Mouse (Mus musculus): ENCODE measurements around the gene Kif22.
"Not testable (repeated sequence)": the region's sequence is repeated elsewhere in the genome, so short reads cannot be mapped to it uniquely, and the experiment has no call there.

Kif22 gene

GRCm38 (mm10) chr7:127041851-127042672 is at the start of gene Kif22:
Gene Kif22, minus strand, starts transcription at chr7:127042471.
- DNase-seq = peak; percentile 90 to 92

- no peak for DNase-seq
Observed at GRCm38 (mm10) chr7:127091114-127091896, 49.0 kb upstream of the Kif22 start, which contains the start of gene AI467606. Gene AI467606, plus strand, starts transcription at chr7:127091359.

- DNase-seq = no peak
Observed at GRCm38 (mm10) chr7:127090154-127091113, 48.2 kb upstream of the Kif22 start.

GRCm38 (mm10) chr7:127088901-127089845 is 46.9 kb upstream of the Kif22 start:
- DNase-seq = no peak

- DNase-seq = no peak
Observed at GRCm38 (mm10) chr7:127088083-127088482, 45.8 kb upstream of the Kif22 start.

- not testable (repeated sequence) for DNase-seq
Observed at GRCm38 (mm10) chr7:127087278-127088010, 45.2 kb upstream of the Kif22 start, which contains the start of gene Zg16. Gene Zg16, minus strand, starts transcription at chr7:127087328.

- DNase-seq = not testable (repeated sequence)
Observed at GRCm38 (mm10) chr7:127085751-127086150, 43.5 kb upstream of the Kif22 start.

GRCm38 (mm10) chr7:127084794-127085193 is 42.5 kb upstream of the Kif22 start:
- no peak for DNase-seq

- no peak for DNase-seq
Observed at GRCm38 (mm10) chr7:127083689-127084088, 41.4 kb upstream of the Kif22 start.

GRCm38 (mm10) chr7:127082995-127083394 is 40.7 kb upstream of the Kif22 start:
- no peak for DNase-seq

- DNase-seq = no peak
Observed at GRCm38 (mm10) chr7:127082271-127082670, 40.0 kb upstream of the Kif22 start.

GRCm38 (mm10) chr7:127080045-127080444 is 37.8 kb upstream of the Kif22 start:
- no peak for DNase-seq

- DNase-seq = no peak
Observed at GRCm38 (mm10) chr7:127077692-127078091, 35.4 kb upstream of the Kif22 start.

- DNase-seq = no peak
Observed at GRCm38 (mm10) chr7:127076188-127076587, 33.9 kb upstream of the Kif22 start.

GRCm38 (mm10) chr7:127073221-127073620 is 30.9 kb upstream of the Kif22 start:
- DNase-seq = no peak

GRCm38 (mm10) chr7:127070871-127071413 is 28.7 kb upstream of the Kif22 start:
- DNase-seq = no peak

GRCm38 (mm10) chr7:127066317-127066716 is 24.0 kb upstream of the Kif22 start:
- no peak for DNase-seq

- no peak for DNase-seq
Observed at GRCm38 (mm10) chr7:127065538-127065937, 23.3 kb upstream of the Kif22 start.

- DNase-seq = no peak
Observed at GRCm38 (mm10) chr7:127055026-127055585, 12.8 kb upstream of the Kif22 start.

- DNase-seq = no peak
Observed at GRCm38 (mm10) chr7:127031244-127031643, 11.0 kb downstream of the Kif22 start.

Data from cerebellum, postnatal 36 days (tissue).